Mouse (Mus musculus) kidney, embryonic 16.5 days (tissue): Measurements from ENCODE around the gene Cd82. TPM values are rescaled to one million over a fixed set of nuclear protein-coding genes. Genes with fewer than 3 reads are reported as not detected.

Experiments used
- ATAC-seq: fragments of 200-750 bp; cut with Nextera tagmentation; 2 replicates; pipeline ENCODE4 v1.8.0; 2017; ENCODE audit warnings: moderate TSS enrichment; ENCODE audit not compliant: low FRiP score, low TSS enrichment
- H3K27ac ChIP-seq: fragments of 300-500 bp; sonication (generic); 2 replicates; pipeline ENCODE4 v1.5.1; 2014; ENCODE audit warnings: low read length
- H3K27me3 ChIP-seq: fragments of 300-500 bp; sonication (generic); 2 replicates; pipeline ENCODE4 v1.6.1; 2014; ENCODE audit warnings: low read length, control low read depth, mixed read lengths; ENCODE audit not compliant: insufficient read depth
- H3K36me3 ChIP-seq: fragments of 300-500 bp; sonication (generic); 2 replicates; pipeline ENCODE4 v1.6.1; 2014; ENCODE audit warnings: low read length, control low read depth, mixed read lengths; ENCODE audit not compliant: insufficient read depth
- H3K4me1 ChIP-seq: fragments of 300-500 bp; sonication (generic); 2 replicates; pipeline ENCODE4 v1.6.1; 2014; ENCODE audit warnings: low read length, control low read depth, mixed read lengths; ENCODE audit not compliant: insufficient read depth
- H3K4me2 ChIP-seq: fragments of 300-500 bp; sonication (generic); replicated peaks from 2 replicates; pipeline ENCODE4 v1.6.1; 2014; ENCODE audit warnings: low read depth, low read length
- H3K4me3 ChIP-seq: fragments of 300-500 bp; sonication (generic); 2 replicates; pipeline ENCODE4 v1.5.1; 2014; ENCODE audit warnings: mild to moderate bottlenecking, low read length
- H3K9ac ChIP-seq: fragments of 300-500 bp; sonication (generic); replicated peaks from 2 replicates; pipeline ENCODE4 v1.6.1; 2014; ENCODE audit warnings: low read length
- H3K9me3 ChIP-seq: fragments of 300-500 bp; sonication (generic); 2 replicates; pipeline ENCODE4 v1.6.1; 2016; ENCODE audit warnings: low read length, control low read depth
- whole genome bisulfite sequencing: fragments of 180-500 bp; shearing (Covaris S2); extraction: QIAGEN DNeasy Blood & Tissue Kit; methylation state at CpG from one replicate; pipeline ENCODE4 v1.1.7; 2014; 5-methylcytosine and 5-hydroxymethylcytosine counted together
- polyA plus RNA-seq: library from polyadenylated mRNA; unstranded; fragments of >200 nt; fragmentation: Nextera tagmentation; extraction: Ambion mirVana; gene quantifications from 2 replicates; pipeline ENCODE4 v1.2.1, GENCODE M21; 2015

The Cd82 gene
- polyA plus RNA-seq, 1 experiment from 2014 or later, result 71.8 TPM

GRCm38 (mm10) chr2:93438335-93438734, 24.6 kb downstream of the Cd82 start:
- H3K9ac ChIP-seq, result no peak overlapping the region
- ATAC-seq, result no peak
- WGBS, result 52% methylated on average over 6 of the region's 6 CpGs
- H3K4me1 ChIP-seq, result peaks cover 33% of the 10 kb centered on the region
- H3K4me2 ChIP-seq, result no peak overlapping the region
- no peaks in the 10 kb centered on the region; the same call in 1 of the 2 replicates for H3K36me3 ChIP-seq
- no peak overlapping the region for H3K4me3 ChIP-seq
- no peaks in the 10 kb centered on the region for H3K27me3 ChIP-seq
- H3K27ac ChIP-seq, result no peak overlapping the region
- H3K9me3 ChIP-seq, result no peaks in the 10 kb centered on the region

DNA sequence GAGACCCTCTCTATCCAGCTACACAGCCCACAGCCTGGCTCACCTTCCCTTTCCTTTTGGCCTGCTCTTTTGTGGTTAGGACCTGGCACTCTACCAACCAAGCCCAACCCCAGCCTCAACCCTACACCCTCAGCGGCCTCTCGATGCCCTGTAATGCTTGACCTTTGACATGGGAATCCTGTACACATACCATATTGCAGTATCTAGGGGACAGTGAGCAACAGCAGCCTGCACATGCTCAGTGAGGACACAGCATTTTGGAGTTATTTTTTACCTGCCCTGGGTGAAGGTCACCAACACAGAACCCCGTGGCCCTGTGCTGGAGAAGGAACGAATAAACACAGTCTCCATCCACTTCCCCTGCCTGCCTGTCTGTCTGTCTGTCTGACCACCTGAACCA, 27.4 kb downstream of the Cd82 start:
- no peak for ATAC-seq
- H3K9me3 ChIP-seq, result no peaks in the 10 kb centered on the region
- no peak overlapping the region for H3K9ac ChIP-seq
- H3K27me3 ChIP-seq, result no peaks in the 10 kb centered on the region
- peaks cover 29% of the 10 kb centered on the region for H3K4me1 ChIP-seq
- no peaks in the 10 kb centered on the region; the same call in 1 of the 2 replicates for H3K36me3 ChIP-seq
- H3K4me3 ChIP-seq, result no peak overlapping the region
- no peak overlapping the region for H3K4me2 ChIP-seq
- no peak overlapping the region for H3K27ac ChIP-seq
- 65% methylated on average over 4 of the region's 4 CpGs for WGBS

DNA sequence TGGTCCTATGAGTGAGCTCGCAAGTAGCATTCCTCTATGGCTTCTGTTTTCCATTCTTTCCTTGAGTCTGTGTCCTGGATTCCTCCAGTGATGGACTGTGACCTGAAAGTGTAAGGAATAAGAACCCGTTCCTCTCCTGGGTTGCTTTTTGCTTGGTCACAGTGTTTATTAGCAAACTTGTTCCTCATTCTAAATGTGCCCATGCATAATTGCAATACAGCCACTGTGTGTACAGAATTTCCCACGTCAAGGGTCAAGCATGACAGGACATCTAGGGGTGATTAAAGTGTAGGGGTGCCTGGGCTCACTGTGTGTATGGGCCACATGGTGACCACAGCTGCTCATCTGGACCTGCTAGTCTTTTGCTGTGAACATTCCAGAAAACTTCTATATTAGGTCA, 28.0 kb downstream of the Cd82 start:
- H3K27me3 ChIP-seq, result no peaks in the 10 kb centered on the region
- H3K4me1 ChIP-seq, result peaks cover 22% of the 10 kb centered on the region
- no peaks in the 10 kb centered on the region for H3K9me3 ChIP-seq
- 86% methylated on average over 3 of the region's 3 CpGs for WGBS
- no peak overlapping the region for H3K4me3 ChIP-seq
- no peak overlapping the region for H3K27ac ChIP-seq
- no peaks in the 10 kb centered on the region; the same call in 1 of the 2 replicates for H3K36me3 ChIP-seq
- no peak overlapping the region for H3K4me2 ChIP-seq
- no peak overlapping the region for H3K9ac ChIP-seq
- ATAC-seq, result no peak

DNA sequence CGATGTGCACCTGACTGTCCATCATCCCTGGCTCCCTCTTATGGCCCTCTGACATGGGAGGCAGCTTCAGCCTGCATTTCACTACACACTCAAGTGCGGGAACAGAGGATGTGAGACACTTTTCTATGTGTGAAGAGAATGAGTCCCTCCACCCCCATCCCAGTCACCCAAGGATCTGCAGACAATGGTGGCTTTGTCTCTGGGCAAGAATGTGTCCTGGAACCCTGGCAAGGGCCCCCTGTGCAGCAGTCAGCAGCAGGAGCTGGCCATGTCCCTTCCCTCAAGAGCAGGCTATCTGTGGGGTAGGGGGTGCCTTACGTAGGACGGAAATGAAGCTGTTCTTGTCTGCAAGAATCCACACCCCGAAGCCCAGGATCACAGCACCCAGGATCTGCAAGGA, 29.4 kb downstream of the Cd82 start:
- Histone ChIP-seq H3K4me3 (no peak overlapping the region), H3K27me3 (no peaks in the 10 kb centered on the region)
- 82% methylated on average over 5 of the region's 5 CpGs for WGBS

GRCm38 (mm10) chr2:93432600-93433389, 30.1 kb downstream of the Cd82 start:
- ATAC-seq, result no peak
- Histone ChIP-seq H3K4me3 (no peak overlapping the region), H3K27ac (no peak overlapping the region), H3K36me3 (no peaks in the 10 kb centered on the region; the same call in 1 of the 2 replicates), H3K4me2 (no peak overlapping the region), H3K4me1 (peaks cover 6% of the 10 kb centered on the region), H3K9me3 (no peaks in the 10 kb centered on the region), H3K27me3 (no peaks in the 10 kb centered on the region), H3K9ac (no peak overlapping the region)
- WGBS, result 71% methylated on average over 6 of the region's 6 CpGs

More for the DNA sequence above, 29.4 kb downstream of the Cd82 start:
- no peak overlapping the region for H3K27ac ChIP-seq
- no peaks in the 10 kb centered on the region; the same call in 1 of the 2 replicates for H3K36me3 ChIP-seq
- peaks cover 10% of the 10 kb centered on the region for H3K4me1 ChIP-seq
- ATAC-seq, result no peak
- no peak overlapping the region for H3K4me2 ChIP-seq
- H3K9ac ChIP-seq, result no peak overlapping the region
- H3K9me3 ChIP-seq, result no peaks in the 10 kb centered on the region

DNA sequence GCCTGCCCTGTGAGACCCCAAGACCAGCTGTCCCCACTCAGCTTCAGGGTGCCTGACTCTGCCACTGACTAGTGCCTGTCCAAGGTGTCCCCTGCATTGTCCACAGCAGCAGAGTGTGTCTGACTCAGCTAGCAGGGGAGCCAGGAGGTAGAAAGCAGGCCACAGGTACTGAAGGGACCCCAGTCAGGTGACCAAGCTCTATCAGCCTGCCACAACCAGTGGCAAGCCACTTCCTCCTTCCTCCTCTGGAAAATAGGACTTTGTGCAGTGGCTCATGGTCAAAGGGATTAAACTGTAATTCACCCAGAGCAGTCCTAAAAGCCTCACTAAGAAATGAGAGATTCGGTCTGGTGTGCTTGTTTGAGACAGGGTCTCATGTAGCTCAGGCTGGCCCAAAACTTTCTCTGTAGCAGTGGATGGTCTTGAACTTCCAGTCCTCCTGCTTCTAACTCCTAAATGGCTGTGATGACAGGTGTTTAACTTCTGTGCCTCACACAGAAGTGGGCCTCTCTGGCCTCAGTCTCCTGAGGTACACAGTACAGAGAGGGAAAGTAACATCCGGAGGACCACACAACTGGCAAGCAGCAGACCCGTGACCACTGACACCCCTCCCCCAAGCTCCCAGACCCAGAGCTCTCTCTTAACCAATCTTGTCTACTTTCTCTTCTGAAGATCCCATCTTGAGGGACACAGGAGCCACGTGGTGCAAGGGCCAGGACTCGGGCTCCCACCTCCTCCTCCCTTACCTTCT, 31.2 kb downstream of the Cd82 start:
- H3K9ac ChIP-seq, result peak overlapping the region; percentile 2; the same call in 1 of the 2 replicates
- H3K4me2 ChIP-seq, result no peak overlapping the region
- no peak overlapping the region for H3K4me3 ChIP-seq
- H3K27ac ChIP-seq, result peak overlapping the region; percentile 40; the same call in 1 of the 2 replicates
- H3K9me3 ChIP-seq, result no peaks in the 10 kb centered on the region
- H3K4me1 ChIP-seq, result peaks cover 6% of the 10 kb centered on the region
- H3K36me3 ChIP-seq, result no peaks in the 10 kb centered on the region; the same call in 1 of the 2 replicates
- ATAC-seq, result no peak
- 61% methylated on average over 5 of the region's 5 CpGs for WGBS
- H3K27me3 ChIP-seq, result no peaks in the 10 kb centered on the region

GRCm38 (mm10) chr2:93430993-93431392, 31.9 kb downstream of the Cd82 start:
- 76% methylated on average over 5 of the region's 5 CpGs for WGBS
- Histone ChIP-seq H3K9ac (0 out of 2 replicates have a peak overlapping the region, but pooled peaks have one; percentile 2), H3K27ac (no peak overlapping the region; the same call in 1 of the 2 replicates), H3K27me3 (no peaks in the 10 kb centered on the region), H3K4me2 (no peak overlapping the region), H3K9me3 (no peaks in the 10 kb centered on the region), H3K4me1 (peaks cover 8% of the 10 kb centered on the region), H3K36me3 (no peaks in the 10 kb centered on the region; the same call in 1 of the 2 replicates), H3K4me3 (no peak overlapping the region)
- no peak for ATAC-seq

GRCm38 (mm10) chr2:93428004-93428531, 34.9 kb downstream of the Cd82 start:
- no peak overlapping the region for H3K4me3 ChIP-seq
- no peaks in the 10 kb centered on the region for H3K27me3 ChIP-seq
- H3K4me2 ChIP-seq, result no peak overlapping the region
- no peak for ATAC-seq
- no peak overlapping the region for H3K27ac ChIP-seq
- H3K4me1 ChIP-seq, result peaks cover 5% of the 10 kb centered on the region
- H3K9ac ChIP-seq, result no peak overlapping the region
- no peaks in the 10 kb centered on the region for H3K9me3 ChIP-seq
- H3K36me3 ChIP-seq, result no peaks in the 10 kb centered on the region
- 52% methylated on average over 11 of the region's 11 CpGs for WGBS

DNA sequence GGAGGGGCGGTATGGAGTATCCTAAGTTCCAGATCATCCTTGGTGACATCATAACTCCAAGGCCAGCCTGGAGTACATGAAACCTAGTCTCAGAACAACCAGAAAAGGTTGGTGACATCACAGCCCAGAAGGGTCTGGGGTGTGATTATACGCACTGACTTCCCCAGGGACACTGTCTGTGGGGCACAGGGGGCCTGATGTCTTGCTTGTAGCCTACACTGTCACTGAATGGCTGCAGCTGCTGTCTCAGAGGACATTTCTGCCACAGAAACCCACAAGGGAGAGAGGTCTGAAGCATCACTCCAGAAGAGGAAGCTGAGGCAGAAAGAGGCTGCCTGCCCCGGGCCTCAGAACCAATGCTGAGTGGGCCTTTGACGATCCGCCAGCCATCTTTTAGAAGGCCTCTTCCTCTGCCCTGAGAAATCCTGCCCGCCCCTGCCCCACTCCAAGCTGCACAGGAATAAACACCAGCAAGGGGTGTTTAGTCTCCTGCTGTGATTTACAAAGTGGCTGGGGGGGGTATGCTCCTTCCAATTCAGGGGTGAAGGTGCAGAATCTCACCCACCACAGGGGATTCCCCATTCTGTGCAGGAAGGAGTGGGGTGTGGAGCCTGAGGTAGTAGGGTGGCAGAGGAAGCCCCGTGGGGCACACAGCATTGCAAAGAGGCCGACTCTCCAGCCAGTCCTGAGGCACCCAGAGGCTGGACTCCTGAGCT, 35.8 kb downstream of the Cd82 start:
- 69% methylated on average over 8 of the region's 8 CpGs for WGBS
- peaks cover 5% of the 10 kb centered on the region; the same call in 1 of the 2 replicates for H3K4me1 ChIP-seq
- no peaks in the 10 kb centered on the region for H3K9me3 ChIP-seq
- no peak overlapping the region for H3K27ac ChIP-seq
- no peaks in the 10 kb centered on the region for H3K27me3 ChIP-seq
- no peak overlapping the region for H3K4me2 ChIP-seq
- no peak for ATAC-seq
- H3K4me3 ChIP-seq, result no peak overlapping the region
- no peak overlapping the region for H3K9ac ChIP-seq
- no peaks in the 10 kb centered on the region for H3K36me3 ChIP-seq
